8 mouse cellular contexts compared by ENCODE assay signal in genomic region chr9:7763614-7764300, GRCm38 (mm10). TPM values are rescaled to one million over a fixed set of nuclear protein-coding genes. Genes with fewer than 3 reads are reported as not detected.
DNase-seq lines count a peak whose midpoint lies in the region; ATAC-seq lines count a peak whose summit lies in the region.

Gene Tmem123 (plus strand): TSS chr9:7764041.

- H3K27me3 ChIP-seq in forebrain, embryonic 14.5 days (replicated peaks; ENCODE audit: control insufficient read depth, insufficient read depth, low read length), result peaks cover 6% of the 10 kb centered on the region; the same call in 1 of the 2 replicates
- H3K27me3 ChIP-seq in neural tube, embryonic 15.5 days (replicated peaks), result peaks cover 11% of the 10 kb centered on the region

- peak within 1 kb of the TSS; percentile 50; the same call in 1 of the 2 replicates for H3K27ac ChIP-seq in forebrain, embryonic 14.5 days (ENCODE audit: low read depth, low read length)
- H3K27ac ChIP-seq in neural tube, embryonic 15.5 days (replicated peaks), result peak within 1 kb of the TSS; percentile 69

- DNase-seq in ES-CJ7 (ENCODE audit: low read depth, low spot score), result peak; percentile 98
- DNase-seq in cerebellum, adult 11 months, result peak; percentile 96
- peak; percentile 98 for DNase-seq in forebrain, embryonic 14.5 days (ENCODE audit: low spot score)
- DNase-seq in heart, postnatal 14 days, result peak; percentile 99 to 100
- DNase-seq in layer of hippocampus, adult 11-12 months (ENCODE audit: low spot score), result peak; percentile 98
- peak; percentile 100 for DNase-seq in lung, adult 18-20 months
- peak; percentile 99 for DNase-seq in testis, postnatal 14 days (ENCODE audit: low spot score)

- WGBS in forebrain, embryonic 14.5 days, result under 1% methylated on average over 52 of the region's 52 CpGs
- 0% methylated on average over 52 of the region's 52 CpGs for WGBS in neural tube, embryonic 15.5 days

- intact Hi-C loops in heart, postnatal 14 days (cut with DNase I), result loop anchor here (2.0 to 10.0 kb wide), 2 partner anchors 73 to 241 kb away; partner anchors contain the start of genes Birc2 and Yap1

- peaks cover 4% of the 10 kb centered on the region; the same call in 1 of the 2 replicates for H3K36me3 ChIP-seq in forebrain, embryonic 14.5 days (ENCODE audit: control insufficient read depth, insufficient read depth, low read length)
- no peaks in the 10 kb centered on the region for H3K36me3 ChIP-seq in neural tube, embryonic 15.5 days

- peak within 1 kb of the TSS; percentile 75 for H3K4me3 ChIP-seq in forebrain, embryonic 14.5 days (ENCODE audit: low read depth, low read length)
- peak within 1 kb of the TSS; percentile 78 for H3K4me3 ChIP-seq in neural tube, embryonic 15.5 days (replicated peaks)

- H3K4me1 ChIP-seq in forebrain, embryonic 14.5 days (ENCODE audit: control insufficient read depth, insufficient read depth, low read length), result peaks cover 14% of the 10 kb centered on the region; the same call in 1 of the 2 replicates
- H3K4me1 ChIP-seq in neural tube, embryonic 15.5 days, result peaks cover 20% of the 10 kb centered on the region

- peak within 1 kb of the TSS; percentile 62 for H3K4me2 ChIP-seq in forebrain, embryonic 14.5 days (ENCODE audit: low read length)
- peak within 1 kb of the TSS; percentile 79 for H3K4me2 ChIP-seq in neural tube, embryonic 15.5 days

- peaks cover 3% of the 10 kb centered on the region; the same call in 1 of the 2 replicates for H3K9me3 ChIP-seq in forebrain, embryonic 14.5 days (replicated peaks; ENCODE audit: control insufficient read depth, low read length)
- H3K9me3 ChIP-seq in neural tube, embryonic 15.5 days (replicated peaks), result 0 out of 2 replicates have a peak, but pooled peaks cover 3% of the 10 kb centered on the region

- peak within 1 kb of the TSS; percentile 77 for H3K9ac ChIP-seq in forebrain, embryonic 14.5 days (ENCODE audit: low read length)
- H3K9ac ChIP-seq in neural tube, embryonic 15.5 days (replicated peaks), result peak within 1 kb of the TSS; percentile 73

- ATAC-seq in forebrain, embryonic 14.5 days, result peak; percentile 96
- peak; percentile 99 for ATAC-seq in neural tube, embryonic 15.5 days (ENCODE audit: low FRiP score)

RNA-seq across cellular contexts. Expression of gene Tmem123, which starts in this region (rescaled TPM):
- 40.7 and 43.9 TPM in 2 replicates for polyA plus RNA-seq in forebrain, embryonic 14.5 days (2014; fragmentation: Nextera tagmentation; extraction: Ambion mirVana)
- 10 to 100 TPM; 45.9 to 50.4 TPM for total RNA-seq in heart, postnatal 14 days (2021)
- 13.5 and 32.2 TPM in 2 replicates for polyA plus RNA-seq in neural tube, embryonic 15.5 days (2015; fragmentation: Nextera tagmentation; extraction: Ambion mirVana)

Comparison
In these comparisons a context has a peak if more than half of its experiments do, and no peak if none do; other contexts are left out.
1. Peak in every context shown above with its lines: DNase-seq, ATAC-seq, H3K4me3 ChIP-seq and H3K27ac ChIP-seq.